Mouse (Mus musculus) cerebellum, adult 2 months (tissue): ENCODE measurements around the gene Sh3pxd2b.

Source experiments
- CTCF ChIP-seq: fragments of 200-500 bp; IDR thresholded peaks from 2 replicates; pipeline ENCODE4 v1.5.1; 2011; ENCODE audit warnings: low read depth, mild to moderate bottlenecking, control low read depth, low read length, moderate library complexity, borderline replicate concordance; ENCODE audit not compliant: insufficient read depth
- POLR2A ChIP-seq: fragments of 200-500 bp; IDR thresholded peaks from 2 replicates; pipeline ENCODE4 v1.6.1; 2011; ENCODE audit warnings: low read length, control low read depth, borderline replicate concordance; ENCODE audit not compliant: insufficient read depth

DNA sequence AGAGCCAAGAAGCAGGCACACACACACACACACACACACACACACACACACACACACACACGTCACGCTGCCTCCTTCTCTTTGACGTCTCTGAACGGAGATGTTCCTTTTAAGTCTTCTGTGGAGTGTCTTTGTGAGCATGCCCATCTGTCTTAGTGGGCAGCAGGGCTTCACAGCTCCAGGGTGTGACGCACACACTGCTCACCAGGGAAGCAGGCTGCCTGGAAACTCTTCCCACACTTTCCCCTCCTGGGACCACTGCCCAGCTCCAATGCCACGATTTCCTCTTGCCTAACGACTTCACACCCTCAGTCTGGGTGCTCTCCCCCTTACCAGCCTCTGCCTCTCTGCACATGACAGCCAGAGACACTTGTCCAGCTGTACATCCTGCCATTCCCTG, 55.1 kb downstream of the Sh3pxd2b start:
- TF ChIP-seq CTCF (no peak), POLR2A (no peak)
